Mouse (Mus musculus) adrenal gland (tissue): ENCODE results near the gene Wnt11.

Experiments
- intact Hi-C: fragments of 180-260 bp; cut with DNase I; formaldehyde crosslinking; loops from one replicate; pipeline ENCODE4 v1.15.1; 2025

Wnt11 gene

DNA sequence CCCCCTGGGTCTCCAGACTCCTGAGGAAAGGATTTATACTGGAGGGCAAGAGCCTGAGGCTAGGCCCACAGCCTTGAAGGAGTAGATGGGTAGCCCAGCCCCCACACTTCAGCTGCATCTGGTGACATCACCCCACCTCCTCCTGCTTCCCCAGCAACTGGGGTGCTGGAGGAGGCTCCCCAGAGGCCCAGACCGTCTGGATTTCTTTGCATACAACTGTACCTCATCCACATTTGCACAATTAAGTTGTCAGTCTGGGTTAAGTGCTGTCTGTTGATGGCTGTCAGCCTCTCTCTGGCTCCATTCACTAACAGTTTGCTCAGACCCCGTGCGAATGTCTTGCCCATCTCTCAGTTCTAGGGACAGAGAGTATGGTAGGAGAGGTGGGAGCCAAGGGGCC is 6.9 kb upstream of the Wnt11 start:
- intact Hi-C loops = no loop called here

DNA sequence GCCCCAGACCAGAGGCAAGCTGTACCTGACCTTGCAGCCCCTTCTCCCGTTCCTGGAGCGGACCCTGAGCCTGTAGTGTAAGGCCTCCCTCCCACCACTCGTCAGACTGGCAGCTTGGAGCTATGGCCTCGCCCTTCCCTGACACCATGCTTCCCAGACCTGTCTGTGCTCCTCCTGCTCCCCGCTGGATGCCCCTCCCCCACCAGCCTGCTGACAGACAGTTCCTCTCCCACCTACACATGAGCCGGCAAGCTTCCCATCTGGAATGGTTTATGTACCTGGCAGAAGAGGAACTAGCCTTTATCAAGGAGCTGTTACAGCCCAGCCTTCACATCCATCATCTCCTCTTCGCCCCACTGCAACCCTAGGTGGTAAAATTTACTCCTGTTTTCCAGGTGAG is 6.0 kb upstream of the Wnt11 start:
- intact Hi-C loops = no loop called here

DNA sequence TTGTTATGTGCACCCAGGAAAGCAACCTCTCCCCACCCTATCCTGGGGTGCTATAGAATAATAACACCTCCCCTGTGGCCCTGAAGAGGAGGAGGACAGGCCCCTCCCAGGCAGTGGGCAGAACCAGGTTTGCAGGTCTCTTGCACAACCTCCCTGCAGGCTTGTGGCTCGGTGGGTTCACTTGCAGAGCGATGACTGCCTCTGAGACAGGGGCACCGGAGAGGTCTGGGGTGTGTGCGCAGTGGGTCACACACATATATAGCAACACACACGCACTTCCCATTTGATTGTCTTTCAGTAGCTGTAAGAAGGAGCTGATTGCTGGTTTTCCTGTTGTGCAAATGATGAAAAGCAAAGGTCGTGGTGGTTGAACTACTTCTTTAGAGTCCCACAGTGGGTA is 3.6 kb upstream of the Wnt11 start:
- intact Hi-C loops = no loop called here

DNA sequence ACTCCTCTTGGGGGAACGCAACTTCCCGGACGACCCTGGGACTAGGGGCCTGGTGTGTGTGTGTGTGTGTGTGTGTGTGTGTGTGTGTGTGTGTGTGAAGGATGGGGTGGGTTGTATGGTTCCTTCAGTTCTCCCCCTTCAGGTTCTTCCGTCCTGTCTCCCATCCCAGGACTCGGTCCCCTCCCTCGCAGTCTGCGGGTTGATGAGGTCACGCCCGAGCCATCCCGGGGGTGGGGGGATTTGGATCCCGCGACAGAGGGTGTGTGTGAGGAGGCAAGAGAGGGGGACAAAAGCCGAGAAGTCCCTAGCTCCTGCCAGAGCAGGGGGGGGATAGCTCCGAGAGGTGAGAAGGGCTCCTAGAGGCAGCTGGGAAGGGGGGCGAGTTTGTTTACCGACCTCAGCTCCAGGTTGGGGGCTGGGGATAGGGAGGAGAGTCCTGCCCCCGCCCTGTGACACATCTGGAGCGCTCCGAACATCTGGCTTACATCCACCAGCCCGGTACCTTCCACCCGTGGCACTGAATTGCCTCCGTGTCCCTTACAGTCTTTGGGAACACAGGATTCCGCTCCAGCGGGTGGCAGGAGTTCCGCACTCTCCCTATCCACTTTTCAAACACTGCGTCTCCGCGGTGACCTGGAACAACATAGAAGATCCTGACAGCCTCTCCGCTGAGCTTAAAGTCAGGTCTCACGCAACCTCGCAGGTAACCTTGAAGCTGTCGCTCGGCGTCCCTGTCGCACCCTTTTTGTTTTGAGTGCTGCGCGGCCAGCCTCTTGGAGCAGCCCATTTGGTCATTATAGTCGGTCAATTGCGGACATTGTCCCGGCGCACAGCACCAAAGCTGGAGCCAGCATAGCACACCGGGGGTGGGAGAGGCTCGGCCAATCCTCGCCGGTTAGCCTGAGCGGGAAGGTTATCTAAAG is 868 bp downstream of the Wnt11 start:
- intact Hi-C loops = loop anchor here (5.0 kb wide), 1 partner anchor 247 kb away; no protein-coding TSS in a partner anchor

DNA sequence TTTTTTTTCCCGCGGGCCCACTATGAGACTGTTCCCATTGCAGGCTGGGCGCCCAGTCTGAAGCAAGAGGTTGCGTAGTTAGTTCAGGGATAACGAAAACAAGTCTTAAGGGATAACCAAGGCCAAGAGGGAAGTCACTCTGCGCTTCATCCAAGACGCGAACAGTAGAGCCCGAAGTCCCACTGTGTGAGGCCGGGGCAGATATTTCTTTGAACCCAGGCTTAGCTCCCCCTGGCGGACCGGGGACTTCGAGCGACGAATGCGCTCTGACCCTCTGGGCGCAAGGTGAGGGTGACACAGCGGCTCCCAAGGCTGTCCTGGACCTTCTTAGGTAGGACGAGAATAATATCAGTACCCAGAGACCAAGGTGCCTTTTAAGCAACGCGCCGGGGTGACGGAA is 1.7 kb downstream of the Wnt11 start:
- intact Hi-C loops = loop anchor here (5.0 kb wide), 1 partner anchor 246 kb away; no protein-coding TSS in a partner anchor

DNA sequence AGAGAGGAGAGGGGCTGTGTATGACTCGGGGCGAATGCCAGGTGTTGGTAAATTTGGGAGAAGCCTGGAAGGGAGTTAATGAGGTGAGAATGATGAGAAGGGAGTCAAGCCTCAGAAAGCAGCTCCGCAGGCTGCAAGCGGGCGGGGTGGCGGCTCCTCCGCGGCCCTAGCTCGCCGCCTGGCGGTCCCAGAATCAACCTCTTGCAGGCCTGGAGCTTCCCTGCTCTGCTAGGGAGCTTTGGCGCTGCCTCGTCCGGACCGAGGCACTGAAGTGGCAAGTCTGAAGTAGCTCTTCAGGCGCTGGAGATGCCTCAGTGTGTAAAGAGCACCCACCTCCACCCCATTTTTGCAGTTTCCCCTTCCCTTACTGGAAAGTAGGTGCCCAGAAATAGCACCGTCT is 3.0 kb downstream of the Wnt11 start:
- intact Hi-C loops = loop anchor here (2.0 to 5.0 kb wide), 2 partner anchors 95 to 244 kb away; no protein-coding TSS in a partner anchor

DNA sequence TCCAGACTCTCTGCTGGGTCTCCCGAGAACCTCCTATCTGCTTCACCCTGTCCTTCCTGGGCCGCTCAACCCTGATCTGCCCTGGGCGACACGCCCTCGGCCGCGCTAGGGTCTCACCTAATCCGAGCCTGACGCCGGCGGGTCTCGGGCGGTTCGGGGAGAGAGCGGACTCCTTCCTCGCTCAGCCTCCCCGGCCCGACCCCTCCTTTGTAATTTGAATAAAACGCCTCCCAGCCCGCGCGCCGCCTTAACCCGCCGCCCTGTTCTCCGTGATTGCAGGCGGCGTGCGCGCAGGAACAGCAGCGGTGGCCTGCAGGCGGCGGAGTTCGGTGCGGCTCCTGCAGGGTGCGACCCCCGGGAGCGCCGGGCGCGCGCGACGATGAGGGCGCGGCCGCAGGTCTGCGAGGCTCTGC is 3.8 kb downstream of the Wnt11 start:
- intact Hi-C loops = loop anchor here (2.0 to 5.0 kb wide), 2 partner anchors 96 to 244 kb away; no protein-coding TSS in a partner anchor

DNA sequence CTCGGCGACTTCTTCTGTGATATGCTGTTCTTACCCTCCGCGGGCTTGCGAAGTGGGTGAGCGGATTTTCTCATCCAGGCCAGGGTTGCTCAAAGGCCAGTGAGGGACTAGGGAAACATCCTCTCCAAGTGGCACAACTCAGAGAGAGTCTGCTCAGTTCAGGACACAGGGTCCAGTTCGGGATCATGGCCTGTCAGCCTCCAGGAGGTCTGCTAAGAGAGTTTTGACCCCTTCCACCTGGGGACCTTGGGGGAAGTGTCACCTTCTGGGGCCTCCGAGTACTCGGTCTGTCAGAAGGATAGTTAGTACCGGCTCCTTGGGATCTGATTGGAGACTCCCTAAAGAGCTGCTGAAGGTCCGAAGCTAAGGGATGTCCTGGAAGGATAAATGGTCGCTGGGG is 4.4 kb downstream of the Wnt11 start:
- intact Hi-C loops = loop anchor here (2.0 to 5.0 kb wide), 2 partner anchors 97 to 243 kb away; no protein-coding TSS in a partner anchor

DNA sequence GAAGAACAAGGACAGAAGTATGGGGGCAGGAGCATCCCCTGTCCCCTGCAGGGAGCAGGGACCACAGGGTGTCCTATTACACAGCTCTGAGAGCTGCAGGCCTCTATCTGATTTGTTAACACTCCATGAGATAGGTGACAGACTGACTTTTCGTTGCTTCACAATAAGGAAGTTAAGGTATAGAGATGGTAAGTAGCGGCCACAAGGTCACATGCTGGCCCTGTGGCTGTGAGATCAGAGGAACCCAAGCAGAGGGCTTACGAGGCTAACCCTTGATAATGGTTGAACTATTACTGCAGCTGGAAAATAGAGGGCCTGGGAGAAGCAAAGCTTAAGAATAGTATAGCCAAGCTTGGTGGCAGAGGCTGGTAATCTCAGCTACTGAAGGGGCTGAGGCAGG is 5.9 kb downstream of the Wnt11 start:
- intact Hi-C loops = no loop called here

DNA sequence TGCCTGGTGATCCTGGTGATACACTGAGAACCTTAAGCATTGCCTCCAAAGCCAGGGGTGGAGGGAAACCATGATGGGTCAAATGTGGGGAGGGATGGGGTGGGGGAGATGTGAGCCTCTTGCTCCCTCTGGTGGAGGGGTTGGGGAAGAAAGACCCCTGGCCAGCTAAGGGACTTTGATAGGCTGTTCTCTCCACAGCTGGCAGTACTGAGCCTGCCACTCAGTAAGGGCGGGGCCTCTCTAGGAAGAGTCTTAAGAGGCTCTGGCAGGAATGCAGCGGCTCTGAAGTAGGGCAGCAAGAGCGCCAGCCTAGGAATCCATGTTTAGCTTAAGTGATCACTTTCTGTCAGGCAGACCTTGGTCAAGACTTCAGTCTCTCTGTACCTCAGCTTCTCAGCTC is 6.9 kb downstream of the Wnt11 start:
- intact Hi-C loops = no loop called here

DNA sequence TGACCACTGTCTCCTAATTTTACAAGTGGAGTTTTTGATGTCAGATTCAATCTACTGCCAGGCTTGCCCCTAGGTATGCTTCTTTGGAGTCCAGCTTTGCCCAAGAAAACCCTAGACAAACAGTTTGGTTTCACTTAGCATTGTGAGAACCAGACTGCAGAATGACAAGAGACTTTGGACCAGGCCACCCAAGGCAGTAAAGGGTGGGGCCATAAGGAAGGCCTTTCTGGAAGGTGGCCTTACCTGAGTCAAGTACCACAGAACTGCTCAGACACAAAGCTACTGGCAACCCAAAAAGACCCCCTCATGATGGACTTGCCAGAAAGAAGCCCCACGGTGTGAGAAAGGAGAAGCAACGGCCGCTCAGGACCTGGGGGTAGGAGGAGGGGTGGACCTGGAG is 8.1 kb downstream of the Wnt11 start:
- intact Hi-C loops = no loop called here

DNA sequence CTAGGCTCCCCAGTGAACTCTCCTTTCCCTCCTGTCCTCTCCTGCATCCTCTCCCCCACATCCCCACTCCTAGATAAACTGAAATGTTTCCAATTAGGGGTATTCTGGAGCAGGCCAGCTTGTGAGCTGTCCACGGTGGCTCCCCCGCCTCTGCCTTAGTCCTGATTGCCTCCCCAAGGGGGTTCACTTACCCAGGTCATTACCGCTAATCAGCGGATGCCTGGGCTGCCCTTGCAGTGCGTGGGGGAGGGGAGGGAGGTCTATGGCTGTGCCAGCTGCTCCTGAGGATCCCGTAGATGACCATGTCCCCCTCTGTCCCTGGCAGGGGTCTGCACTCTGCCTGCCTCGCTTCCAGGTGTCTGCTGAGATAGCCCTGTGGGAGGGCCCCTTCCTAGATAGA is 8.7 kb downstream of the Wnt11 start:
- intact Hi-C loops = no loop called here

DNA sequence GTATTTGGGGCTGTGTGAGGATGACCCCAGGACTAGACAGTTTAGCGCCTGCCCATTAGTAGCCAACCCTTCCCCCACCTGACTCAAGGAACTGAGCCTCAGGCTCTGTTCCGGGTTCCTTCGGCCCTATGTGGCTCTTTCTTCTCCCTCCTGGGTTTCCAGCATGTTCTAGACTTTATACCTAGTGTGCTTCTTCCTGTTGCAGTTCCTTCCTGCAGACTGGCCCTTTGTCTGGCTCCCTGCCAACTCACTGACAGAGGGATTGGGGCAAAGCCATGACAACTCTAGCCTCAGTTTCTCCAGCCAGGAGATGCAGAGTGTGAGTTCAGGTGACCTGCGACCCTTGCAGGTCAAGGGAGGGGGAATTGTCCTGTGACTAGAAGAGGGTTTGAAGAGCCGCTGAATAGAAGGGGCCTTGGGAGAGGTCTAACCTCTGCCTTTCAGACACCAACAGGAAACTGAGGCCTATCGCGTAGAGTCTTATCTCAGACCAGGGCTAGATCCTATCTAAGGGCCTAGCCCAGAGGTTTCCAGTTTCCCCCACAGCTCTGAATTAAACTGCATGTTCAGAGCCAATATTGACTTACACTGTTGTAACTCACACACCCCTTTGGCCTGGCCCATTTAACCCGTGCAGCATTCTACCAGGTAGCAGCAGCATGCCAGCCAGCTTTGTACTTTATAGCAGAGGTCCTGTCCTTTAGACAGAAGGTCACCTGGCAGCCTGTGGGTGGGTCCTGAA is 14.2 kb downstream of the Wnt11 start:
- intact Hi-C loops = no loop called here

DNA sequence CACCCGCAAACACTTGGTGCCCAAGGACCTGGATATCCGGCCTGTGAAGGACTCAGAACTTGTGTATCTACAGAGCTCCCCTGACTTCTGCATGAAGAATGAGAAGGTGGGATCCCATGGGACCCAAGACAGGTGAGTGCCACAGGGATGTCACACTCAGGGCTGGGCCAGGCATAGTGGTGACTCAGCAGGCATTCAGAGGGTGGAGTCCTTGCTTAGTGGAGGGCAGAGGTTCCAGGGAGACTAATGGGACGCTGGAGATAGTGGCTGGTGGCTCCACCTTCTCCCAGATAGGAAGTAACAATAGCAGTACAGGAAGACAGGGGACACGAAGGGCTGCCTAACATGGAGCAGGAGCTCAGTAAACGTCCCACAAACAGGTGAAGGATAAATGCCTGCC is 15.5 kb downstream of the Wnt11 start:
- intact Hi-C loops = no loop called here

DNA sequence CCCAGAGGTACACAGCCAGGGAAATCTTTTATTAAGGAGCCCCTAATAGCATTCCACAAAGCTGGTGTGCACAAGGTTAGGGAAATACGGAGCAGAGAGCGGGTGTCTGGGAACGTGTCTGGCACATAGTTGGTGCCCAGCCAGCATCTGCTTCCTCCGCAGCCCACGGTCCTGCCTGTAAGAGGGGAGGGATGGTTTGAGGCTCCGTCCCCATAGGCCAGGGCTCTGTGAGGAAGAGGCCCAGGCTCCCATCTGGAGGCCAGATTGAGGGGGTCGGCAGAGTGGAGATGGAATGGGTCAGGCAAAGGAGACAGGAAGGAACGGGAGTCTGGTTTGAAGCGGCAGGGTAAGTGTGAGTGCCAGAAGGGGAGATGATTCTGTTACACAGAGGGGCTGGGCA is 16.3 kb downstream of the Wnt11 start:
- intact Hi-C loops = no loop called here

DNA sequence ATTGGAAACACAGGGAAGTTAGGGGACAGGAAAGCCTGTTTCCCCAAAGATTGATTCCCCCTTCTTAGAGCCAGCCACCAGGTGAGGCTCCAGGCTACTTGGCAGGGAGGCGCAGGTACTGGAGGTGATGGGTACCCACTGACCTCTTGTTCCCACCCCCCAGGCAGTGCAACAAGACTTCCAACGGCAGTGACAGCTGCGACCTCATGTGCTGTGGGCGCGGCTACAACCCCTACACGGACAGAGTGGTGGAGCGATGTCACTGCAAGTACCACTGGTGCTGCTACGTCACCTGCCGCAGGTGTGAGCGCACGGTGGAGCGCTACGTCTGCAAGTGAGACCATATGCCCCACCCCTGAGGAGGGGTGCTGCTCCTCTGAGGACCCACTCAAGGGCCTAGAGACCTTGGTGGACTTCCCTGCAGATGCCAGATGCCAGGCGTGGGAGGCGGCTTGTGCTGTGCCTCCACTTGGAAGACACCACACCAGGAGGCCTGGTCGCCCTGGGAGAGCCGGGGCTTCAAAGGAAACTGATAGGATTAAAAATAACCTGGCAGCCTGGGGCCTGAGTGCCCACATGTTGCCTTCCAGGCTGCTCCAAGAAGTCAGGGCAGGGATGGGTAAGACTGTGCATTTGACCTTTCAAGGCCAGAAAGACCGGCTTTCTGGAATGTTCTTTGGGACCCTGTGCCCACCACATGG is 18.2 kb downstream of the Wnt11 start:
- intact Hi-C loops = no loop called here

DNA sequence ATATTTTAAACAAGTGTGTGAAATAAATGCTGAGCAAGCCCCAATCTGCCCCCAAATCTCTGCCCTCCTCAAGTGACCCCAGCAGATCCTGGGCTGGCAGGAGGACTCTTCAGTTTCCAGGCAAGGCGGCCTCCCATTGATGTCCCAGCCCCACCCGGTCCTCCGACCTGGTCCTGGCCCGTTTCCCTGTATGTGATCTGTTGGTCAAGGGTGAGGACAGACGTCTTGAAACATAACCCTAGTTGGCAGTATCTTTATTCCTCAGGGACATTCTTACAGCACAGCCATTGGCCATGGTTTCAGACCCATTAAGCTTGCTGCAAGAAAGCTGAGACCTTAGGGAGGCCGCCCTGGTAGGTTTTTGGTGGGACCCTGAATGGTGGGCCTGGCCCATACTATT is 18.9 kb downstream of the Wnt11 start:
- intact Hi-C loops = no loop called here

DNA sequence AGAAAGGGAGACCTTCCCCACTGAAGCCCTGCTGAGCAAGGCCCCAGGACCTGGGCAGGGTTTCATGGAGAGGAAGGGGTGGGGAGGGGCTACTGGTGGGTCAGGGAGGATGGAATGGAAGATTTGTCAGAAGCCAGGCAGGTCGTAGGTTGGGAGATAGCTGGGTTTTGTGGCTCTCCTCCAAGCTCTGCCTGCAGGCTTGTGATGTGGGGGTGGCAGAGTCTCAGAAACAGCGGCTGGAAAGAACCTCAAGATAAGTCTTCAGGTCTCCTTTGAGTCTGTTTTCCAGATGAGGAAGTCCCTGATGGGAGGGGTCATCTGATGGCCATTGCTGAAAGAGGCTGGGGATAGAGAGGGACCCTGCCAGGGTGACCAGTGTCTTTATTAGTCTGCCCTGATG is 20.5 kb downstream of the Wnt11 start:
- intact Hi-C loops = no loop called here

DNA sequence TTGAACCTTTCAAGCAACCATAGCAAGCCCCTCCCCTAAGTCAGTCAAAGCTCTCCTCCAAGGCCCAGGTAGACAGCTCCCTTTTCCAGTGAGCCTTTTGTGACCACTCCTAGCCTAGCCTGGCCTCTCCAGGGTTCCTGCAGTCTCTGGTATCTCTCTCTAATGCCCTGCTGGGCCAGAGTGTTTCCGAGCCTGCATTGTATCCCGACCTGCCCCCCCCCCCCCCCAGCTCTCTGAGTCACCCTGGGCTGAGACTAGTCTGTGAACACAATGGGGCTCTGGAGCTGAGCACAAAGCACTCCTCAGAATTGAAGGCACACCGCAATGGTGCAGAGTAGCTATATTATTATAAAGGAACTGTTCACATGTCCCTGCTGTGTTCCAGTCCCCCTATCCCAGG is 21.2 kb downstream of the Wnt11 start:
- intact Hi-C loops = no loop called here

DNA sequence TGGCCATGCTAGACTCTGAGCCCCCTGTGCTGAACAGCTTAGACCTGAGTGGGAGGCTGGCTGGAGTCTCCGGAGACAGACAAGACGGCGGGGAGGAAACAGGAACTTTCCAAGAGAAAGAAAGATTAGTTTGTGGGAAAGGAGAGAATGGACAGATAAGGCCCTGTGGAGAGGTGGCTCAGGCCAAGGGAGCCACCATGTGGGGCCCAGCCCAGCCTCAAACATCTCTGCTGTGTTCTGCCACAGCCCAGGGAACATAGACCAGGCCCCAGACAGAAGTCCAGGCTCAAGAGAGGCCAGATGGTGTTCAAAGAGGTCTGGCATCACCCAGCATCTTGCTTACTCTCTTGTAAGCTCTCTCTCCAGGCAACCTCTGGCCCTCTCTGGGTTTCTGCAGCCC is 22.2 kb downstream of the Wnt11 start:
- intact Hi-C loops = no loop called here

DNA sequence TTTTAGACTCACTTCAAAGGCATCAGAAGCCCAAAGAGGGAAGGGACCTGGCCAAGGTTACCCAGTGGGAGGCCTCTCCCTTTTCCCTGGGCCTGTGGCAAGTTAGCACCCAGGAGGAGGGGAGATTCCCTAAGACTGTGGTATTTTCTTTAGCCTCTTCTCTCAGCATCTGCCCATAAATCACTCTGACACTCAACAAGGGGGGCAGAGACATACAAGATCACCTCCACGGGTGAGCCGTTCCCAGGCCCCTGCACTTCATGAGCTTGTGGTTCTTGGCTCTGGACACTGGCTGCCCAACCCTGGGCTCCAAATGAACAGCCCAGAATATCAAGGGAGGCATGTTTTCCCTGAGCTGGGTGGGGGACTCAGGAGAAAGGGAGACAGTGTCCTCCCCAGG is 26.1 kb downstream of the Wnt11 start:
- intact Hi-C loops = no loop called here

DNA sequence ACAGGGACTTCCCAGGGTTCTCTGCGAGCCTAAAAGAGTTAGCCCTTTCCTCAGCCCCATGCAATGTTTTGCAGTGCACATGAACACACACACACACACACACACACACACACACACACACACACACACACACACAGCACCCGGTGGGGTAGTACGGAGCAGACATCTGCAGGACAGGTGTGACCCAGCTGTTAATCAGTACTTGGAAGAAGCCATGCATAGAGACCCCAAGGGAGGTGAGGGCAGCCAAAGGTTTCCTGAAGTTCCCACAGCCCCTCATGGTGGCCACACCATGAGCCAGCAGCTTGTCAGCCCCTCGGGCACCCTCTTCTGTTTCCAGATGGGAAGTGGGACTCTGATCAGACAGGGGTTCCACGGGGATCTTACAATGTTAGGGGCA is 28.1 kb downstream of the Wnt11 start:
- intact Hi-C loops = no loop called here
